Mouse (Mus musculus) C2C12 (cell line): ENCODE measurements at regions not wholly inside any gene's neighbourhood (a gene's known extent, or its start where the extent isn't known, plus 50 kb on each side); places are given as distances from the start of the nearest gene placed in this dataset.

Experiments used
- H3K27me3 ChIP-seq: one replicate; pipeline ENCODE4 v1.6.1; 2011; ENCODE audit not compliant: control insufficient read depth, insufficient read depth, insufficient read length
- H3K36me3 ChIP-seq: one replicate; pipeline ENCODE4 v1.6.1; 2011; ENCODE audit not compliant: control insufficient read depth, insufficient read depth
- H3K4me3 ChIP-seq: one replicate; pipeline ENCODE4 v1.5.1; 2011; ENCODE audit warnings: mild to moderate bottlenecking, control low read depth; ENCODE audit not compliant: poor library complexity, insufficient read depth, severe bottlenecking
- H3K79me2 ChIP-seq: one replicate; pipeline ENCODE4 v1.6.1; 2011; ENCODE audit not compliant: control insufficient read depth, insufficient read depth
- H3K79me3 ChIP-seq: one replicate; pipeline ENCODE4 v1.6.1; 2011; ENCODE audit warnings: low read depth, control low read depth
- H3ac ChIP-seq: one replicate; pipeline ENCODE3; 2011; ENCODE audit warnings: low read depth; ENCODE audit not compliant: control insufficient read depth, insufficient read length
- CEBPB ChIP-seq: IDR thresholded peaks from one replicate; pipeline ENCODE4 v1.6.1; 2011; ENCODE audit warnings: low read depth, mild to moderate bottlenecking, control low read depth, moderate library complexity
- CTCF ChIP-seq: IDR thresholded peaks from one replicate; pipeline ENCODE4 v1.5.1; 2011; ENCODE audit not compliant: control insufficient read depth, insufficient read depth, insufficient read length
- FOSL1 ChIP-seq: IDR thresholded peaks from one replicate; pipeline ENCODE4 v1.8.0; 2011; ENCODE audit warnings: mild to moderate bottlenecking, low read length; ENCODE audit not compliant: poor library complexity, insufficient read depth, severe bottlenecking
- MAX ChIP-seq: IDR thresholded peaks from one replicate; pipeline ENCODE4 v1.6.1; 2011; ENCODE audit warnings: mild to moderate bottlenecking, control low read depth
- MYOD1 ChIP-seq: IDR thresholded peaks from one replicate; pipeline ENCODE4 v1.6.1; 2011; ENCODE audit warnings: low read depth; ENCODE audit not compliant: control insufficient read depth, insufficient read length
- MYOG ChIP-seq: IDR thresholded peaks from one replicate; pipeline ENCODE4 v1.6.1; 2011; ENCODE audit not compliant: control insufficient read depth, insufficient read length; ENCODE audit errors: extremely low read depth
- USF1 ChIP-seq: IDR thresholded peaks from one replicate; pipeline ENCODE4 v1.6.1; 2011; ENCODE audit warnings: low read depth, mild to moderate bottlenecking, control low read depth, moderate library complexity

DNA sequence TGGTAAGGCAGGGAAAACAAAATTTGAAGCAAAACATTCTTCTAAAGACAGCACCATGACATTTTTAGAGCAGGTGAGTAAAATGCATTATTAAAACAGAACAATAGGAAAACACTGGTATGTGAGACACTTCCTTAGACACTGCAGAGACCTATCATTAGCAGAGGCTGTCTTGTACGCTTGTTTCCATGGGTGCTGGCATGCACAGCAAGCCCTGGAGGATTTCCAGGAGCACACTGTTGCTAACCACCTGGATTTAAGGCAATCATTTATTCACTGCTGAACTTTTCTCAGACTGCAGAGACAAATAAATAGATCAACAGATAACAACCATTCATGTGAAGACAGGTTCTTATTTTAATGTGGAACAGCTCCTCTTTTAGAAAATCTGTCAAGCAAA, 127.7 kb downstream of the Pros1 start:
- Histone ChIP-seq H3K27me3 (no peaks in the 10 kb centered on the region), H3K79me3 (no peaks in the 10 kb centered on the region), H3K4me3 (no peak overlapping the region), H3K36me3 (no peaks in the 10 kb centered on the region), H3K79me2 (no peaks in the 10 kb centered on the region), H3ac (no peak overlapping the region)
- no peak for TF ChIP-seq CTCF
- TF ChIP-seq CEBPB, result no peak
- no peak for TF ChIP-seq USF1
- TF ChIP-seq MYOD1, result no peak
- TF ChIP-seq MAX, result no peak
- no peak for TF ChIP-seq MYOG
- TF ChIP-seq FOSL1, result no peak

DNA sequence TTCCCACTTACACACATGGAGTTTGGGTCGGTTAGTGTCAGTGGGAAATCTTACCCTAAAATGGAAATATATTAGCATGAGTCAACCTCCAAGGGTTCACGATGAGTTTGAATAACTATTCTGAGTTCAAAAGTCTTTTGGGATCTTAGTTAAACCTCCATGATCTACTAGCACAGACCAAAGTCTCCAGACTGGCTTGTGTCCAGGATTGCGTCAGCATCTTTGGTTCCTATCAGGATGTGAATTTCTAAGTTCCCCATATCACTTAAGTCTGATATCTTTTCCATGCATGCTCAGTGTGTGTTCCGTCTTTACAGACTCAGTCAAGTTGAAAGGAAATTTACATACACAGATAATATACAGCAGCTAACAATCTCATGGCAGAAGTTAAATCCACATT, 128.5 kb downstream of the Pros1 start:
- TF ChIP-seq USF1, result no peak
- TF ChIP-seq FOSL1, result no peak
- TF ChIP-seq CTCF, result no peak
- TF ChIP-seq MAX, result no peak
- no peak for TF ChIP-seq CEBPB
- H3K4me3 ChIP-seq, result no peak overlapping the region
- H3ac ChIP-seq, result no peak overlapping the region
- H3K79me3 ChIP-seq, result no peaks in the 10 kb centered on the region
- H3K79me2 ChIP-seq, result no peaks in the 10 kb centered on the region
- H3K36me3 ChIP-seq, result no peaks in the 10 kb centered on the region
- no peaks in the 10 kb centered on the region for H3K27me3 ChIP-seq

DNA sequence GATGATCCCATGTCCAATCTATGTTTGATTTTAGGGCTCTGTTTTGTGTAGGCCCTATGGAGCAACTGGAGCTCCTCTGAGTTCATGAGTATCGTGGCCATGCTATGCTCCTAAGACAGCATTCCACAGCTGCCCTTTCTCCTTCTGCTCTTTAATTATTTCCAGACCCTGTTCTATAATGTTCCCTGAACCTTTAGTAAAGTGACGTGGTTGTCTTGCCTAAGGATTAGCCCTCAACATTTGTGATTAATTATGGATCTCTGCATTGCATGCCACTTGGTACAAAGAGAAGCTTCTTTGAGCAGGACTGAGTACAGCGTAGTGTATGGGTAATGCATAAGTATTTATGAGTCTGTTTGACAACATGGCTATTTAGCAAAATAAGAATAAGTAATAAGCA, 141.4 kb downstream of the Pros1 start:
- H3K36me3 ChIP-seq, result no peaks in the 10 kb centered on the region
- no peaks in the 10 kb centered on the region for H3K79me3 ChIP-seq
- no peaks in the 10 kb centered on the region for H3K27me3 ChIP-seq
- TF ChIP-seq MAX (no peak), FOSL1 (no peak), USF1 (no peak)
- no peaks in the 10 kb centered on the region for H3K79me2 ChIP-seq
- no peak overlapping the region for H3K4me3 ChIP-seq
- H3ac ChIP-seq, result no peak overlapping the region

DNA sequence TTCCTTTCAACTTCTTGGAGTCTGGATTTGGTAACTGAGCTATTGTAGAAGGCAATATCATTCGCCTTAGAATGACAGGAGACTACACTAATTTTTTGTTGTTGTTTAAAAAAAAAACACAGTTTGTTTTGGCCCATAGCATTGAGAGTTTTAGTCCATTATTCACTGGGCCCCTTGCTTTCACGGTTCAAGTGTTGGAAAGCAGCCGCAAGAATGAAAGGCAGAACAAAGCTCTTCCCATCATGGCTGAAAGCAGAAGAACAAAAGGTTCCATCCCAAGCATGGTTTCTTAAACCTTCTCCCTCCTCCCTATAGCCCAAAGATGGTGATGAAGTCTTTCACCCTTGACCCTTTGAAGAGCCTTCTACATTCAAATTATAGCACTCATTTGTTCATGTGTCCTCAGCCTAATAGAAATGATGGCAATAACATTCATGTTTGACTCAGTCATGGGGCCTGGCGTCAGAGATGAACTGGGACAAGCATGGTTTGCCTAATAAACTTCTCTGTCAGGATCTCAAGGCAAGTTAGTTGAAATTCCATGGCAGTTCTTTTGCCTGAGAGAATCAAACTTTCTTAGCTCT, 157.1 kb downstream of the Pros1 start:
- Histone ChIP-seq H3K4me3 (no peak overlapping the region), H3ac (no peak overlapping the region), H3K36me3 (no peaks in the 10 kb centered on the region), H3K27me3 (no peaks in the 10 kb centered on the region), H3K79me3 (no peaks in the 10 kb centered on the region), H3K79me2 (no peaks in the 10 kb centered on the region)
- TF ChIP-seq USF1 (no peak), CTCF (no peak), MAX (no peak), MYOG (no peak), CEBPB (no peak), FOSL1 (no peak), MYOD1 (no peak)

DNA sequence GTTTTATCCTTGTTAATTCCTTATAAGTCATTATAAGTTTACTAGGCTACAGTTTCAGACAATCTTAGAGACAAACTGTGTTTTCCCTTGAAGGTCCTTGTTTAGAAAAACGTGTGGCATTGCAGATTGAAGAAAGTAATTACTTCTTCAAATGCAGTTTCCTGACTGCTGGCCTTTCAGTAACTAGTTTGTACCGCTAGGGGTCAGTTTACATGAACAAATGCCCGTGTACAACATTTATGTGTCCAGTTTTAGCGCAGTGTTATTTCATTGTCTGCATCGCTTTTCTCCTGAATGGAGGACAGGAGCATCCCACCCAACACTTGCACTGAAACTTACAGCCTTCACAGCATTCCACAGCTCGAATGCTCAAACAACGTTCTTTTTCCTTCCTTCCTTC, 160.3 kb downstream of the Pros1 start:
- no peak overlapping the region for H3K4me3 ChIP-seq
- TF ChIP-seq MYOD1 (no peak), MAX (no peak), CTCF (no peak), USF1 (no peak), MYOG (no peak), CEBPB (no peak), FOSL1 (no peak)

DNA sequence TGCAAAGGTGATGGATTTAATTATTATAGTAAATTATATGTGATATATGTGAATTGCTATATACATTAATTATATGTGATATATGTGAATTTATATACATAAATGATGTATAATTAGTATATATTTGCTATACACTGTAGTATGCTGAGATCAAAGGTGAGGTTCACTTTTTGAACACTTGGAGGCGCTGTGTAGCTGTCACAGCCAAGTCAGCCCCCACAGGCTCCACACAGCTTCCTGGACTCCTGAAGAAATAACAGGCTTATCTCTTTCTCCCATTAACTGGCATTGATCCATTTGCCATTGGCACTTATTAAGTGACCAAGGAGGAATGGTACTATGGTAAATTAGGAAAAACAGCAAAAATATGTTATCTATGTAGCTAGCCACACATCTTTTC, 162.0 kb downstream of the Pros1 start:
- TF ChIP-seq MYOD1, result no peak
- no peak for TF ChIP-seq CTCF
- no peak for TF ChIP-seq FOSL1
- no peak for TF ChIP-seq USF1
- TF ChIP-seq MYOG, result no peak
- TF ChIP-seq CEBPB, result no peak
- Histone ChIP-seq H3ac (no peak overlapping the region), H3K4me3 (no peak overlapping the region), H3K36me3 (no peaks in the 10 kb centered on the region), H3K79me3 (no peaks in the 10 kb centered on the region), H3K27me3 (no peaks in the 10 kb centered on the region), H3K79me2 (no peaks in the 10 kb centered on the region)

More for the DNA sequence above, 160.3 kb downstream of the Pros1 start:
- Histone ChIP-seq H3K36me3 (no peaks in the 10 kb centered on the region), H3ac (no peak overlapping the region), H3K27me3 (no peaks in the 10 kb centered on the region), H3K79me3 (no peaks in the 10 kb centered on the region), H3K79me2 (no peaks in the 10 kb centered on the region)
